Mouse (Mus musculus): Measurements from ENCODE around the gene Tpgs1.
"Not testable (repeated sequence)": the region's sequence is repeated elsewhere in the genome, so short reads cannot be mapped to it uniquely, and the experiment has no call there.

The Tpgs1 gene

GRCm38 (mm10) chr10:79691986-79692548 lies 22.9 kb downstream of the Tpgs1 start:
- no peak for DNase-seq (ENCODE audit: low read depth, low spot score)

DNA sequence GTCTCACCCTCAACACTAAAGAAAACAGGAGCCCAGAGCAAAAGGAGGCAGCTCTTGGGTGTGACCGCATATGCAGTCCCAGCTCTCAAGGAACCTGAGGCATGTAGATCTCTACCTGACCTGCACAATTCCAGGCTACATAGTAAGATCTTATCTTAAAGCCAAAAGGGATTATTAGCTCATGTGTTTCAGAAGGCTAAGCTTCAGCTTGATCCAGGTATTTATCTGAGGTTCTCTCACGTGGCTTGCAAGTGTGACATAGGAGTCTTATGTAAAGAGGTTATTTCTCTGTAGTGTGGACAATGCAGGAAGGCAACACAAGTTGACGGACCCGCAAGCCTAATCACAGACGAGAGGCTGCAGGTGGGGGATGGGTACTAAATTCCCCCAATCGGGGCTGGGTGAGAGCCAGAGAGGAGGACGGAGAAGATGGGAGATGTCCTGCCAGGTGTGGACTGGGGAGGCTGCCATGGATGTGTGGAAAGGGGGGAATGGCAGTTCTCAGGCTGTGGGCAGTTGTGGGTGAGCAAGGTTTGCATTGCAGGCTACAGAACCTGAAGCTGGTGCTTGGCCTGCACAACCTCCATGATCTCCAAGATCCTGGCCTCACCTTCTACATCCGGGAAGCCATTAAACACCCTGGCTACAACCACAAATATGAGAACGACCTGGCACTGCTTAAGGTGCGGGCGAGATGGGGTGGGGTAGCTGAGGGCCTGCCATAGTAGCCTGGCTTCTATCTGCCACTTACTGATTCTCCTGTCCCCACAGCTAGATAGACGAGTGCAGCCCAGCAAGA lies 24.6 kb downstream of the Tpgs1 start:
- no peak for DNase-seq (ENCODE audit: low read depth, low spot score)

DNA sequence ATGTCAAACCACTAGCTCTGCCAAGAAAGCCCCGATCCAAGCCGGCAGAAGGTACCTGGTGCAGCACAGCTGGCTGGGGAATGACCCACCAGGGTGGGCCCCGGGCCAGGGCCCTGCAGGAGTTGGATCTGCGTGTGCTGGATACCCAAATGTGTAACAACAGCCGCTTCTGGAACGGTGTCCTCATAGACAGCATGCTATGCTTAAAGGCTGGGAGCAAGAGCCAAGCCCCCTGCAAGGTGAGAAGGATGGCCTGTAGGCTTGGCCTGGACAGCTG lies 25.1 kb downstream of the Tpgs1 start:
- DNase-seq (ENCODE audit: low read depth, low spot score) = no peak

- peak; percentile 50 for DNase-seq (ENCODE audit: low read depth, low spot score)
Observed at GRCm38 (mm10) chr10:79695231-79696128, 26.3 kb downstream of the Tpgs1 start.

- DNase-seq (ENCODE audit: low read depth, low spot score) = no peak
Observed at GRCm38 (mm10) chr10:79696129-79696651, 27.0 kb downstream of the Tpgs1 start.

- DNase-seq (ENCODE audit: low read depth, low spot score) = no peak
Observed at GRCm38 (mm10) chr10:79697916-79698315, 28.7 kb downstream of the Tpgs1 start.

DNA sequence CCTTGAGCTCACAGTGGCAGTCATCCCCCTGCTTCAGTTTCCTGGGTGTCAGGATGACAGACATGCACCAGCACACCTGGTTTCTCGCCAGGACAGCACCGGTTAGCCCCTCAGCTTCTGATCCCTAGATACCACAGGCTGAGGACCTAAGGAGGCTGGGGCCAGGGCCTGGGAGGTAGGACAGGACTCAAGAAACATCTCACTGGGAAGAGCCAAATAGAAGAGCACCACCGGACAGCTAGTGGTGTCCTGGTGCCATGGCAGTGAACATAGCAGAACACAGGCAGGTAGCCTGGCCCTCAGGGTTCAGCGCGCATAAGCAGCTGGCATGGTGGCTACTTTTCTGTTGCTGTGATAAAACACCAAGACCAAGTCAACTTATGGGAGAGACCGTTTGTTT lies 29.3 kb downstream of the Tpgs1 start:
- no peak for DNase-seq (ENCODE audit: low read depth, low spot score)

DNA sequence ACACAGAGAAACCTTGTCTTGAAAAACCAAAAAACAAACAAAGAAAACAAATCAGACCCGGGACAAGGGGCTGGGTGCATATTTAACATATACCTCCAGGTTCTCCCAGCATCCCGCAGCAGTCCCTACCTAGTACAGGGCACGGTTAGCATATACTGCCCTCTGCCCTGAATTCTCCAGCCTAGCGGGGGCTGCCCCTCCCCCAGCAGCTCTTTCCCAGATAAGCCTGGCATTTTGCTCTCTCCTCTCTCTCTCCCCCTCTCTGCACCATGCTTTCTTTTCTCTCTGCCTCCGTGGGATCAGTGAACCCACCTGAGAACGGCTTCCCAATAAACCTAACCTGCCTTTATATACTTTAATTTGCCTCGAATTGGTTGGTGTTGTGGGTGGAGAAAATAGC lies 31.5 kb downstream of the Tpgs1 start:
- DNase-seq (ENCODE audit: low read depth, low spot score) = no peak

DNA sequence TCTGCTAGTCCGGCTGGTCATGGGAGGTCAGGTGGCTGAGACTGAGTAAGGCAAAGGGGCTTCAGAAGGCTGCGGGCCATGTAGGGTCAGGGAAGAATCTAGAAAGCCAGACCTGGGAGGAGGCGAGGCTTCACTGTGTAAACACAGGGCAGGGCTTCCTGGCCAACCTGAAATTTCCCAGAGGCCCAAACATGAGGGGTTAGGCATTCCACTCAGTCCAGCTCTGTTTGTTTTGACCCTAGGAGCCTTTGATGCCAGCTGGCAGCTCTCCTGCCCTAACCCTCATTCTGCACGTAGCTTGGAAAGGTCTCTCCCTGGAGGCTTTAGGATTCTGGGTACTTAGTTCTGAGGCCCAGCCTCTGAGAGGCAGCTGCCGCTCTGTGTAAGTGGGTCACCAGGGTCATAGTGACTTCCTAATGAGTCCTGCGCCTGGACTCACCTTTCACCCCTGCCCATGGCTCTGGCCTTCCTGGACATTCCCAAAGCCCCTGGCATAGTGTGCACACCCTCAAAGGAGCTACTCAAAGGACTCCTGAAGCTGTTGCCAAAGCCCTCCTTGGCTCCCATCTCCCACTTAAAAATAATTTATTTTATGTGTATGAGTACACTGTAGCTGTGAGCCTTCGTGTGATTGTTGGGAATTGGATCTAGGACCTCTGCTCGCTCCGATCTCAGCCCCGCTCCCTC lies 32.4 kb downstream of the Tpgs1 start:
- DNase-seq (ENCODE audit: low read depth, low spot score) = no peak

DNA sequence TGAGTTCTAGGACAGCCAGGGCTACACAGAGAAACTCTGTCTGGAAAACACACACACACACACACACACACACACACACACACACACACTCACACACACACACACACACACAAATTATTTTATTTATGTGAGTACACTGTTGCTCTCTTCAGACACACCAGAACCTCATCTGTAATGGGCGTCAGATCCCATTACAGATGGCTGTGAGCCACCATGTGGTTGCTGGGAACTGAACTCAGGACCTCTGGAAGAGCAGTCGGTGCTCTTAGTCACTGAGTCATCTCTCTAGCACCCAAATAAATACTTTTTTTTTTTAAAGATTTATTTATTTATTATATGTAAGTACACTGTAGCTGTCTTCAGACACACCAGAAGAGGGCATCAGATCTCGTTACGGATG lies 33.8 kb downstream of the Tpgs1 start:
- DNase-seq (ENCODE audit: low read depth, low spot score) = not testable (repeated sequence)

GRCm38 (mm10) chr10:79703541-79703940 lies 34.4 kb downstream of the Tpgs1 start:
- DNase-seq (ENCODE audit: low read depth, low spot score) = no peak

DNA sequence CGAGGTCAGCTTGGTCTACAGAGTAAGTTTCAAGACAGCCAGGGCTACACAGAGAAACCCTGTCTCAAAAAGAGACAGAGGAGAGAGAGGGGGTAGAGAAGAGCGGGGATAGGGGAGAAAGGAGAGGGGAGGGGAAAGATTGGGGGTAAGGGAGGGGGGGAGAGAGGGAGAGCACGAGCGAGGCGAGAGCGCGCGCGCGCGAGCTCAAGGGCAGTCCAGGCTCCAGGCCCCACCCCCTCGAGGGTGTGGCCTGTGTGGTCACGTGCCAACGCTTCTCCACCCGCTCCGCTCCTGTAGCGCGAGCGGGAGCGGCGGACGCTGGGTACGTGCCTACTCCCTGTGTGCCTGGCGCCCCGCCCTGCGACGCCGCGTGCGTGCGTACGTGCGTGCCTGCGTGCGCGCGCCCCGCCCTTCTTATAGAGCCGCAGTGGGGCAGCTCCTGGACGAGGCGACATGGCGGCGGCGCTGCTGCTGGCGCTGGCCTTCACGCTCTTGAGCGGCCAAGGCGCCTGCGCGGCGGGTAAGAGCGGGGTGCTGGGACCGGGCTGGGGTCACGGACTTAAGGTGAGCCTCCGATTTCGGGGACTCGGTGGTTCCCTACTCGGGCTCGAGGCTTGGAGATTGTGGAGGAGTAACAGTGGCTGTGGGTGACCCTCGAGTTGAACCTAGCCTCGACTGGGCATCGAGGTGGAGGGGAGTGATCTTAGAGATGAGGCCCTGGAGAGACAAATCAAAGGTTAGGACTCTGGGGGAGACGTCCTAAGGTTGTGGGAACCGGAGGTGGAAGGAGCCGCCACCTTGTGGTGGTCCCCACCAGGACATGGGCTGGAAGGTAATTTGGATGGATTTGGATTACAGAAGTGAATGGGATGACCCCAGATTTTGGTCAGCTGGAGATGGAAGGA lies 35.1 kb downstream of the Tpgs1 start, which contains the start of gene Bsg:
TSS of gene Bsg (plus strand) at position 427 of the 905 bp plus-strand sequence.
- DNase-seq (ENCODE audit: low read depth, low spot score) = peak; percentile 96

GRCm38 (mm10) chr10:79704970-79705360 lies 35.8 kb downstream of the Tpgs1 start:
- no peak for DNase-seq (ENCODE audit: low read depth, low spot score)

- DNase-seq (ENCODE audit: low read depth, low spot score) = no peak
Observed at GRCm38 (mm10) chr10:79705951-79706350, 36.8 kb downstream of the Tpgs1 start.

- no peak for DNase-seq (ENCODE audit: low read depth, low spot score)
Observed at GRCm38 (mm10) chr10:79706406-79707094, 37.4 kb downstream of the Tpgs1 start.

GRCm38 (mm10) chr10:79707162-79707561 lies 38.0 kb downstream of the Tpgs1 start:
- DNase-seq (ENCODE audit: low read depth, low spot score) = no peak

GRCm38 (mm10) chr10:79707759-79708158 lies 38.6 kb downstream of the Tpgs1 start:
- no peak for DNase-seq (ENCODE audit: low read depth, low spot score)

GRCm38 (mm10) chr10:79708668-79709067 lies 39.5 kb downstream of the Tpgs1 start:
- DNase-seq (ENCODE audit: low read depth, low spot score) = no peak

DNA sequence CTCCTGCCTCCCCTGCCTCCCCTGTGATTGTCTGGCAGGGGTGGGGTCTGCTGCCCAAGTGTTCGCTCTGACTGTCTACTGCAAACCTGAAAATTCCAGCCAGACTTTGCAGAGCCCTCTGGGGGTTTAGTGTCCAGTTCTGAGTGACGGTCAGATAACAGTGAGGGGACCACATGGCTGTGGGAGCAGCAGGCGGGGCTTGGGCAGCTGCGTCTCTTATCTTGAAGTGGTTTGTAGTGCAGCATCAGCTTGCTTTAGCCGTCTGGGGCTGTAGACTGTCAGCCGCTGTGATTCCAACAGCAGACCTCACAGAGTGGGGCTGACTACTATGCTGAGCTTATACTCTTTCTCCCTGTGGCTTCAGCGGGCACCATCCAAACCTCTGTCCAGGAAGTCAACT lies 40.1 kb downstream of the Tpgs1 start:
- DNase-seq (ENCODE audit: low read depth, low spot score) = no peak

DNA sequence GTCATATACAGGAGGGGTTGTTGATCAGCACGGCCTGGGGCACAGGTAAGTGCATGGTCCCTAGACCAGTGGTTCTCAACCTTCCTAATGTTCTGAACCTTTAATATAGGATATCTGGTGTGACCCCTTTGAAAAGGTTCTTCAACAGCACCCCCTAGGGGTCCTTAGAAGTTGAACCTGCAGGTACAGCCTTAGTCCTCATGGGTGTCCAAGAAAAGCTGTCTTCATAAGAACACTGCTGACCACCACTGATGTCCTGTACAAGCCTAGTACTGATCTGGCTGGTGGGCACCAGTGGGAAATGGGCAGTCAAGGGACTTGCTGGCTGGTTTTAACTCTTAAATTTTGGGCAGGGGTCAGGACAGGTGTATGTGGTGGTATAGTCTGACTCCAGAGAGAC lies 42.9 kb downstream of the Tpgs1 start:
- no peak for DNase-seq (ENCODE audit: low read depth, low spot score)
